Comparison of ENCODE assay signal across 9 mouse cellular contexts in genomic region chr1:47277839-47278238, GRCm38 (mm10).
DNase-seq lines count a peak whose midpoint lies in the region; ATAC-seq and TF ChIP-seq lines count a peak whose summit lies in the region.
"Had no signal": no experiment of that assay in that cellular context is flagged by ENCODE, and none has a peak within 500 bp of the region (broad histone marks: within the 10 kb centered on the region; RNA-seq: fewer than 3 reads in every experiment).

No protein-coding gene starts in this region.

- H3K9me3 ChIP-seq in liver, postnatal 0 days (ENCODE audit: low read length): no peaks in the 10 kb centered on the region
- no peaks in the 10 kb centered on the region for H3K9me3 ChIP-seq in forebrain, postnatal 0 days (ENCODE audit: low read length)
- H3K9me3 ChIP-seq: stomach, embryonic 15.5 days had no signal

- no peaks in the 10 kb centered on the region for H3K36me3 ChIP-seq in liver, postnatal 0 days (replicated peaks; ENCODE audit: insufficient read depth, low read length)
- H3K36me3 ChIP-seq in forebrain, postnatal 0 days (ENCODE audit: insufficient read depth): no peaks in the 10 kb centered on the region
- H3K36me3 ChIP-seq: stomach, embryonic 15.5 days had no signal

- peak; percentile 32 for TF ChIP-seq CTCF in liver, postnatal 0 days (IDR thresholded peaks at IDR 0.05; ENCODE audit: low read depth)
- TF ChIP-seq CTCF in forebrain, postnatal 0 days (IDR thresholded peaks at IDR 0.05; ENCODE audit: low read depth): peak; percentile 79

- WGBS in liver, postnatal 0 days (ENCODE audit: insufficient replicate concordance): 26% methylated on average over 2 of the region's 2 CpGs
- WGBS in forebrain, postnatal 0 days: 3% methylated on average over 2 of the region's 2 CpGs

- no peak for TF ChIP-seq EP300 in liver, postnatal 0 days (IDR thresholded peaks at IDR 0.05; ENCODE audit: low read depth)

- H3K27ac ChIP-seq in liver, postnatal 0 days (ENCODE audit: low read depth): no peak overlapping the region
- H3K27ac ChIP-seq in forebrain, postnatal 0 days (ENCODE audit: low read depth, low read length): peak overlapping the region; percentile 6; the same call in 1 of the 2 replicates
- H3K27ac ChIP-seq: stomach, embryonic 15.5 days had no signal

- H3K4me2 ChIP-seq in liver, postnatal 0 days (ENCODE audit: low read depth, low read length): no peak overlapping the region
- H3K4me2 ChIP-seq in forebrain, postnatal 0 days (ENCODE audit: low read depth): peak overlapping the region; percentile 26; the same call in 1 of the 2 replicates
- H3K4me2 ChIP-seq: stomach, embryonic 15.5 days had no signal

- no peak for DNase-seq in liver, postnatal 0 days
- DNase-seq in liver (no peak), adipocyte (ENCODE audit: low spot score) (no peak)
- peak; percentile 17 for DNase-seq in cerebellum, adult 11 months
- DNase-seq in forebrain, postnatal 0 days: peak; percentile 90
- peak; percentile 16 to 23 for DNase-seq in layer of hippocampus, postnatal 36 days
- DNase-seq in retina, embryonic 14.5 days (ENCODE audit: low spot score): peak; percentile 87
- no peak for DNase-seq in adrenal gland, postnatal 25 days

- no peak overlapping the region for H3K9ac ChIP-seq in liver, postnatal 0 days (replicated peaks)
- H3K9ac ChIP-seq in forebrain, postnatal 0 days: no peak overlapping the region
- H3K9ac ChIP-seq: stomach, embryonic 15.5 days had no signal

- no peak overlapping the region for H3K4me3 ChIP-seq in liver, postnatal 0 days (ENCODE audit: low read depth, low read length)
- no peak overlapping the region for H3K4me3 ChIP-seq in forebrain, postnatal 0 days (ENCODE audit: low read depth, low read length)
- H3K4me3 ChIP-seq: stomach, embryonic 15.5 days had no signal

- ATAC-seq in liver, postnatal 0 days: no peak
- ATAC-seq in forebrain, postnatal 0 days: peak; percentile 88

- no peaks in the 10 kb centered on the region for H3K4me1 ChIP-seq in liver, postnatal 0 days (ENCODE audit: insufficient read depth)
- H3K4me1 ChIP-seq in forebrain, postnatal 0 days (ENCODE audit: insufficient read depth): no peaks in the 10 kb centered on the region
- H3K4me1 ChIP-seq: stomach, embryonic 15.5 days had no signal

- H3K27me3 ChIP-seq in liver, postnatal 0 days (ENCODE audit: insufficient read depth, low read length): no peaks in the 10 kb centered on the region
- no peaks in the 10 kb centered on the region for H3K27me3 ChIP-seq in forebrain, postnatal 0 days (ENCODE audit: insufficient read depth, low read length)
- H3K27me3 ChIP-seq: stomach, embryonic 15.5 days had no signal

Comparison
In these comparisons a context has a peak if more than half of its experiments do, and no peak if none do; other contexts are left out.
1. DNase-seq: peak in cerebellum, adult 11 months (single experiment), forebrain, postnatal 0 days (single experiment), layer of hippocampus, postnatal 36 days (2 of 2) and retina, embryonic 14.5 days (single experiment); none in liver, postnatal 0 days (single experiment), liver (single experiment), adrenal gland, postnatal 25 days (single experiment) and adipocyte (single experiment).